Mouse (Mus musculus): Measurements from ENCODE around the gene Zfp146.
"Not testable (repeated sequence)": the region's sequence is repeated elsewhere in the genome, so short reads cannot be mapped to it uniquely, and the experiment has no call there.

Gene Zfp146

DNA sequence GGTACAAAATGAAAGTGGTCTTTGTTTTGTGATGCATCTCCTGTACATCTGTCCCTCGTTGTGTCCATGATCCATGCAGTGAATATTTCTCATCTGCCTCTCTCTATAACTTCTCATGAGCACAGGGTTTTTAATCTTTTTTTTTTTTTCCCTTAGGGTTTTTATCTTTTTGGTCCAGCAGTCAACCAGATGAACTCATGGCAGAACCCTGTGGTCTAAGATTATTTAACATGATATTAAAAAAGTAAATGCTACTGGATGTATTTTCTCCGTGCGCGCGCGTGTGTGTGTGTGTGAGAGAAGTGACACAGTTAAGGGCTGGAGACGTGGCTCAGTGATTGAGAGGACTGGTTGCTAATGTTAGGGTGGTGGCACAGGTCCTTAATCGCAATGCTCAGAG, 39.6 kb downstream of the Zfp146 start:
- in situ Hi-C loops (cut with MboI) = no loop called here

DNA sequence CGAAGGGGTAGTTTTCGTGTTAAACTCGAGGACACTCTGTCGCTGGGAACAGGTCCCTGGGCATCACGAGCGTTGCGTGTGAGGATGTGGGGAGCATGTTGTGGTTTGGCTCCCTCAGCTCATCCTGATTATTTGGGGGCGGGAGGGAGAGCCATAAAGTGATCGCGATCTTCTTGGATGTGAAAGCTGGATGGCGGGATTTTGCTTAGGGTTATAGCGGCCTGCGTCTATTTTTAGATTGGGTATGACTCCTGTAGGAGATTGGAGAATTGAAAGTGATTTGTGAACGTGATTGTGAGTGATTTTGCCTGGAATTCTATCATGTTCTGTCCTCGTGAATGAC, 47.4 kb downstream of the Zfp146 start:
- in situ Hi-C loops (cut with MboI) = no loop called here

DNA sequence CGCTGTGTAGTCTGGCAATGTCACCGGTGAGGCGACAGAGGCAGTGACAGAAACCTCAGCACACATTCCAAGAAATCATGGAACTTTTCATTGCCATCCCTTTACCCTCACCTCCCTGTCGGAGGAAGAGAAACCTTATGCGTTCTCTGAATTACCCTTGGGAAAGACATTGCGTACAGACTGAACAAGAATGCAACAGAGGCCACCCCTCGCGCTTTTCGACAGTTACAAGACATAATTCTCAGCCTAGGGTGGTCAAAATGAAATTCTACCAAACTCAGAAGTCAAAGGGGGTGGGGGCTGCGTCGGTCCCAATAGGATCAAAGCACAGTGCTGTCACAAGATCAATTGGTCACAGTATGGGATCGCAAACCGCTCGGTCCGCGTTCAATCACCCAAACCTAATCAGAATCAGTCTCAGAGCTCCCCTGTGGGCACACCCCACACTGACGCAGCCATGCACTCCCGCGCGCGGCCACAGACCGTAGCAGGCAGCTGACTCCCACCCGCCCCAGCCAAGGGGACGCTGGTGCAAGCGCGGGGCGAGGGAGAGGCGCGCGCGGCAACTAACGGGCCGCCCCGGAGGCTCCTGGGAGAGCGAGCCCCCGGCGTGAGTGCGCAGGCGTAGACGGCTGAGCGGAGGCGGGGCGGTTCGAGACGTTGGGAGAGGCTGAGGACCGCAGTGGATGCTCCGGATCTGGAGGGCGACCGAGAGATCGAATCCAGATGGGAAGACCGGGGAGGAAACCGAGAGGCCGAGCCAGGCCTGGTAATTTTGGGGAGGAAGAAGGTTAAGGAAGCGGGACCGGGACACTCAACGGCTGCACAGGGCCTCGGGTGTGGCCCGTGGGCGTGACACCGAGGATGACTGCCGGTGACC, 48.0 kb downstream of the Zfp146 start, which contains the start of gene Zfp382:
Gene Zfp382, plus strand, starts transcription at position 635 of the 880 bp plus-strand sequence.
- in situ Hi-C loops (cut with MboI) = no loop called here

DNA sequence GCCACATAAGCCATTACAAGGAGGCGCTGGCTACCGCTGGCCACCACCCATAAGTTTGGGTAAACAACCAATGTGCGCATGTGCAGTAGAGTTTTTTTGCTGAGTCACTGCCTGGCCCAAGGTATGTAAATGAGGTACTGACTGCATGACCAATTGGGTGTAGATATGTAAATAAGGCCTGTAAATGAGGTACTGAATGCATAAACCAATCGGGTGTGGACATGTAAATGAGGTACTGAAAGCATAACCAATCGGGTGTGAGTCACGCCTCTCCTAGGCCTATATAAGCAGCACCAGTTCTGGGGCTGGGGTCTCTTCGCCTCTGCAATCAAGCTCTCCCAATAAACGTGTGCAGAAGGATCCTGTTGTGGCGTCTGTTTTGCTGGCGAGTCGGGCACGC, 51.6 kb downstream of the Zfp146 start:
- in situ Hi-C loops (cut with MboI) = not testable (repeated sequence)

DNA sequence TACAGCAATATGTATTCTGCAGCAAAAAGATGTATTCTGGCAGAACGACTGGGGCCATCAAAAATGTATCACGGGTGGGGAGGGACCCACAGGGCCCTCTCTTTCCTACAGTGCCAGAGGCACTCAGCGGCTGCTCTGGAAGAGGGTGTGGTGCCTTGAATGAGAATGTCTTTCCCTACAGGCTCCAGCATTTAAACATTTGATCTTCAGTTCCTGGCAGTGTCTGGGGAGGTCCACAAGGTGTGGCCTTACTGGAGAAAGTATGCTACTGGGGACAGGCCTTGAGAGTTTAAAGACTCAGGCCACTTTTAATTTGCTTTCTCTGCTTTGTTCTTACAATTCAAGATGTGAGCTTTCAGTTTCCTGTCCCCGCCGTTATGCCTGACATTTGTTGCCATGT, 53.5 kb downstream of the Zfp146 start:
- in situ Hi-C loops (cut with MboI) = no loop called here
